Mouse (Mus musculus): ENCODE results near the gene Srd5a2.

DNA sequence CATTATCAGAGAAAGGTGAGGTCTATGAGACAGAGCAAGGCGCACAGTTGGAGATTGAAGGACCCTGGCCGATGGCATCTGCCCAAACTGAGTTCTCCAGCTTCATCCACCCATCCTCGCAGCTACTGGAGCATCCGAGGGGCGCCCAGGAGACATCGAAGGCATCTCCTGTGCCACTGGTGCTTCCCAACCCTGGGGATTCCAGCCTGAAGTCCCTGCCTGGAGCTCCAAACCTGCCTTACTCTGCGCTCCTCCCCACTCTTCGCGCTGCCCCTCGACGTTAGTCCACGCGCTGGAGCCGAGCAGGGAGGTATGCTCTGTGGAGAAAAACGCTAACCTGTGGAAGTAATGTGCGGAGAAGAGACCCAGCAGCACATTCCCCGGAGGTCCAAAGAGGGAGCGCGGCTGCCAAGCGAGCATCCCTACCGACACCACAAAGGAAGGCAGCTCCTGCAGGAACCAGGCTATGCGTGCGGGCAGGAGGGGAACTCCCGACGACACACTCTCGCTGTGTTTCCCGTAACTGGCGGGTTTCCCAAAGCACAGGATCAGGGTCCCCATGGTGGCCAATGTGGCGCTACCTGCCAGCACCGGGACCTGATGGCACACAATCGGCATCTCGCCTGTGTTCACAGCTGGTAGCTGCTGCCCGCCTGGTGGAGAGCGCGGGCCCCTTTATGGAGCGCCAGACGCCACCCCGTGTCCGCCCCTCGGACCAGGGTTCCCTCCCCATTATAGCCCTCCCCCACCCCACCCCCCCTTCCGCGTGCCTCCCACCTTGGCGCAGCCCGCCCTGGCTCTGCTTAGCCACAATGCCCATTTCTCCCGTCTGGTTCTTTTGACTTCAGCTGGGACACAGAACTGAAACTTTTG is at the start of gene Srd5a2:
- no peak for TF ChIP-seq MYOG (IDR thresholded peaks at IDR 0.05; ENCODE audit: control insufficient read depth in 1 of 3, insufficient read depth in 1 of 3, insufficient read length in 2 of 3, low read depth in 2 of 3)
- TF ChIP-seq USF1 (IDR thresholded peaks at IDR 0.05; ENCODE audit: low read depth): no peak
- no peak for TF ChIP-seq POLR2A (IDR thresholded peaks at IDR 0.05; ENCODE audit: insufficient read length, low read depth)
